Mouse (Mus musculus) forebrain, embryonic 11.5 days (tissue): ENCODE results near the gene Slc41a1. TPM values are rescaled to one million over a fixed set of nuclear protein-coding genes. Genes with fewer than 3 reads are reported as not detected.
A peak's percentile ranks its signal among the peaks of the same experiment; 100 is the strongest.

Experiments used
- ATAC-seq: fragments of 200-750 bp; cut with Nextera tagmentation; replicated peaks from 2 replicates; pipeline ENCODE4 v1.8.0; 2017; ENCODE audit warnings: moderate TSS enrichment; ENCODE audit not compliant: low FRiP score
- DNase-seq: peaks from one replicate; pipeline ENCODE4 v3.0.0-alpha.2; 2017; ENCODE audit warnings: low spot score
- H3K27ac ChIP-seq: fragments of 300-500 bp; sonication (generic); 2 replicates; pipeline ENCODE4 v1.5.1; 2014; ENCODE audit warnings: low read depth, low read length
- H3K27me3 ChIP-seq: fragments of 300-500 bp; sonication (generic); 2 replicates; pipeline ENCODE4 v1.6.1; 2014; ENCODE audit warnings: mild to moderate bottlenecking, low read length, mixed read lengths; ENCODE audit not compliant: control insufficient read depth, insufficient read depth
- H3K36me3 ChIP-seq: fragments of 300-500 bp; sonication (generic); 2 replicates; pipeline ENCODE4 v1.6.1; 2014; ENCODE audit warnings: mild to moderate bottlenecking, low read length, moderate library complexity, mixed read lengths; ENCODE audit not compliant: control insufficient read depth, insufficient read depth
- H3K4me1 ChIP-seq: fragments of 300-500 bp; sonication (generic); replicated peaks from 2 replicates; pipeline ENCODE4 v1.6.1; 2014; ENCODE audit warnings: low read length, mixed read lengths; ENCODE audit not compliant: control insufficient read depth, insufficient read depth
- H3K4me2 ChIP-seq: fragments of 300-500 bp; sonication (generic); 2 replicates; pipeline ENCODE4 v1.6.1; 2014; ENCODE audit warnings: low read depth, mild to moderate bottlenecking, low read length, moderate library complexity, mixed read lengths; ENCODE audit not compliant: severe bottlenecking
- H3K4me3 ChIP-seq: fragments of 300-500 bp; sonication (generic); 2 replicates; pipeline ENCODE4 v1.5.1; 2014; ENCODE audit warnings: low read depth, low read length
- H3K9ac ChIP-seq: fragments of 300-500 bp; sonication (generic); 2 replicates; pipeline ENCODE4 v1.6.1; 2014; ENCODE audit warnings: low read length
- H3K9me3 ChIP-seq: fragments of 300-500 bp; sonication (generic); 2 replicates; pipeline ENCODE4 v1.6.1; 2016; ENCODE audit warnings: low read length, mixed read lengths; ENCODE audit not compliant: control insufficient read depth
- WGBS: fragments of 180-500 bp; shearing (Covaris S2); extraction: QIAGEN DNeasy Blood & Tissue Kit; methylation state at CpG from one replicate; pipeline ENCODE4 v1.1.7; 2014; 5-methylcytosine and 5-hydroxymethylcytosine counted together
- polyA plus RNA-seq: library from polyadenylated mRNA; unstranded; fragments of >200 nt; fragmentation: Nextera tagmentation; extraction: Ambion mirVana; gene quantifications from 2 replicates; pipeline ENCODE4 v1.2.1, GENCODE M21; 2014

Slc41a1 gene
- polyA plus RNA-seq, 1 experiment from 2014 or later: 12.5 TPM

GRCm38 (mm10) chr1:131820887-131821328 lies 6.4 kb upstream of the Slc41a1 start:
- DNase-seq (no peak), ATAC-seq (no peak)
- WGBS: 89% methylated on average over 10 of the region's 10 CpGs
- H3K4me2 ChIP-seq: no peak overlapping the region
- no peak overlapping the region for H3K9ac ChIP-seq
- H3K27ac ChIP-seq: no peak overlapping the region
- H3K4me3 ChIP-seq: no peak overlapping the region
- no peaks in the 10 kb centered on the region for H3K27me3 ChIP-seq
- H3K9me3 ChIP-seq: no peaks in the 10 kb centered on the region
- no peaks in the 10 kb centered on the region for H3K4me1 ChIP-seq
- H3K36me3 ChIP-seq: no peaks in the 10 kb centered on the region

GRCm38 (mm10) chr1:131822292-131822691 lies 5.0 kb upstream of the Slc41a1 start:
- Histone ChIP-seq H3K4me2 (no peak overlapping the region), H3K27ac (no peak overlapping the region), H3K27me3 (no peaks in the 10 kb centered on the region), H3K9me3 (no peaks in the 10 kb centered on the region), H3K4me1 (no peaks in the 10 kb centered on the region), H3K36me3 (no peaks in the 10 kb centered on the region), H3K4me3 (no peak overlapping the region), H3K9ac (no peak overlapping the region)
- ATAC-seq (no peak), DNase-seq (no peak)
- 74% methylated on average over 8 of the region's 8 CpGs for WGBS

- ATAC-seq: no peak
- H3K27me3 ChIP-seq: no peaks in the 10 kb centered on the region
- 94% methylated on average over 1 of the region's 1 CpGs for WGBS
- no peaks in the 10 kb centered on the region for H3K9me3 ChIP-seq
- H3K36me3 ChIP-seq: no peaks in the 10 kb centered on the region
- no peak for DNase-seq
- no peaks in the 10 kb centered on the region for H3K4me1 ChIP-seq
- H3K4me2 ChIP-seq: no peak overlapping the region
- no peak overlapping the region for H3K4me3 ChIP-seq
- H3K27ac ChIP-seq: no peak overlapping the region
- no peak overlapping the region for H3K9ac ChIP-seq
Observed at GRCm38 (mm10) chr1:131822856-131823492, 4.3 kb upstream of the Slc41a1 start.

GRCm38 (mm10) chr1:131823563-131823962 lies 3.7 kb upstream of the Slc41a1 start:
- H3K4me3 ChIP-seq: no peak overlapping the region
- H3K4me1 ChIP-seq: no peaks in the 10 kb centered on the region
- 70% methylated on average over 5 of the region's 5 CpGs for WGBS
- no peak overlapping the region for H3K27ac ChIP-seq
- no peaks in the 10 kb centered on the region for H3K9me3 ChIP-seq
- H3K4me2 ChIP-seq: no peak overlapping the region
- no peaks in the 10 kb centered on the region for H3K36me3 ChIP-seq
- H3K9ac ChIP-seq: no peak overlapping the region
- H3K27me3 ChIP-seq: no peaks in the 10 kb centered on the region
- DNase-seq: no peak
- ATAC-seq: no peak

- no peaks in the 10 kb centered on the region for H3K27me3 ChIP-seq
- no peak overlapping the region for H3K4me2 ChIP-seq
- no peaks in the 10 kb centered on the region for H3K36me3 ChIP-seq
- ATAC-seq: no peak
- DNase-seq: no peak
- no peak overlapping the region for H3K9ac ChIP-seq
- no peak overlapping the region for H3K4me3 ChIP-seq
- no peak overlapping the region for H3K27ac ChIP-seq
- H3K4me1 ChIP-seq: 0 out of 2 replicates have a peak, but pooled peaks cover 2% of the 10 kb centered on the region
- no peaks in the 10 kb centered on the region for H3K9me3 ChIP-seq
- WGBS: 87% methylated on average over 11 of the region's 11 CpGs
Observed at GRCm38 (mm10) chr1:131824528-131825181, 2.6 kb upstream of the Slc41a1 start.

GRCm38 (mm10) chr1:131827787-131828258 lies 530 bp downstream of the Slc41a1 start:
- Histone ChIP-seq H3K27me3 (no peaks in the 10 kb centered on the region), H3K27ac (no peak overlapping the region), H3K36me3 (no peaks in the 10 kb centered on the region), H3K4me1 (peaks cover 2% of the 10 kb centered on the region; the same call in 1 of the 2 replicates), H3K9ac (peak overlapping the region; percentile 85), H3K4me2 (peak overlapping the region; percentile 87), H3K4me3 (peak overlapping the region; percentile 75), H3K9me3 (no peaks in the 10 kb centered on the region)
- WGBS: under 1% methylated on average over 36 of the region's 36 CpGs
- peak; percentile 95 for ATAC-seq
- DNase-seq: peak; percentile 99

GRCm38 (mm10) chr1:131828297-131829126 lies 1.2 kb downstream of the Slc41a1 start:
- H3K4me3 ChIP-seq: peak overlapping the region; percentile 75
- H3K9me3 ChIP-seq: no peaks in the 10 kb centered on the region
- ATAC-seq (peak; percentile 68), DNase-seq (no peak)
- peaks cover 2% of the 10 kb centered on the region; the same call in 1 of the 2 replicates for H3K4me1 ChIP-seq
- H3K27ac ChIP-seq: no peak overlapping the region
- H3K36me3 ChIP-seq: no peaks in the 10 kb centered on the region
- peak overlapping the region; percentile 87 for H3K4me2 ChIP-seq
- no peaks in the 10 kb centered on the region for H3K27me3 ChIP-seq
- WGBS: 2% methylated on average over 20 of the region's 22 CpGs
- H3K9ac ChIP-seq: peak overlapping the region; percentile 85

- H3K9me3 ChIP-seq: no peaks in the 10 kb centered on the region
- H3K4me3 ChIP-seq: no peak overlapping the region
- H3K4me2 ChIP-seq: peak overlapping the region; percentile 87; the same call in 1 of the 2 replicates
- no peak overlapping the region for H3K27ac ChIP-seq
- 0 out of 2 replicates have a peak overlapping the region, but pooled peaks have one; percentile 12 for H3K9ac ChIP-seq
- 56% methylated on average over 5 of the region's 5 CpGs for WGBS
- no peaks in the 10 kb centered on the region for H3K27me3 ChIP-seq
- H3K4me1 ChIP-seq: peaks cover 2% of the 10 kb centered on the region; the same call in 1 of the 2 replicates
- no peaks in the 10 kb centered on the region for H3K36me3 ChIP-seq
- DNase-seq (no peak), ATAC-seq (no peak)
Observed at GRCm38 (mm10) chr1:131829279-131829678, 2.0 kb downstream of the Slc41a1 start.
